Mouse (Mus musculus): ENCODE data around the gene Ankrd44.

- TF ChIP-seq CTCF (IDR thresholded peaks at IDR 0.05; ENCODE audit: low read depth, low read length) = no peak
- no peak for TF ChIP-seq POLR2A (IDR thresholded peaks at IDR 0.05; ENCODE audit: borderline replicate concordance, low read depth, low read length)
These were observed 170.4 kb downstream of the Ankrd44 start for GRCm38 (mm10) chr1:54755690-54756365.

Measured in bone marrow macrophage, adult 2 months (primary cell).